Comparison of ENCODE assay signal across 9 mouse cellular contexts in the genomic region with DNA sequence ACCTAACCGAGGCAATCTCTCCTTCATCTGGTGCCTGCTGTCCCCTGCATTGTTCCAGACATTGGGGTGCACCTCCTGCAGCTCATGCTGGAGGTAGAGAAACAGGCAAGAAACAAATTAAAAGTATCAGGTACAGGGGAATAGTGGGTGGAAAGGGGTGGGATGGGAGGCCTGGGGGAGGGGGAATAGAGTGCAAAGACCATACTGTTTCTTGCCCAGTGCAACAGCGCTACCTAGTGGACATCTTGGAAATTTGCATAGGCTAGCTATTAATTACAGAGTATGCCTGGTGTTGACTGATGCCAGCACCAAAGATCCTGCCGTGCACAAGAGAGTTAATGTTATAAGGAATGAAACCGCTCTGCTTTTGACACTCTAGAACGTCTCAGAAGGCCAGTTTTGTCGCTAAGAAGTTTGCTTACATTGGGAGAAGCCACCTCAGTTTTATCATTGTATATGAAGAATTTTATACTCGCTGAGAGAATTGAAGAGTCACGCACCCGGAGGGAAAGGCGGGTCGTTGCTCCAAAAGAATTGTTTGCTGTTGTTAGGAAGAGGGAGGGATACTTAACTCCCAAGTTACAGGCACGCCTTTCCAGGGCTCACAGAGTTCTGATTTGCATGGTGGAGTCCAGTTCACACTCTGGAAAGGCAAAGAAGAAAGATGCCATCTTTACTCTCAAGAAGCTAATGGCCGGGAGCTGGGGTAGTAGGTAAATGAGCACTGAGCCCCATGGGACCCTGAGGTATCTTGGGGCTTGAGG. TPM values are rescaled to one million over a fixed set of nuclear protein-coding genes. Genes with fewer than 3 reads are reported as not detected.
DNase-seq lines count a peak whose midpoint lies in the region; ATAC-seq and TF ChIP-seq lines count a peak whose summit lies in the region.
"Had no signal": no experiment of that assay in that cellular context is flagged by ENCODE, and none has a peak within 500 bp of the region (broad histone marks: within the 10 kb centered on the region; RNA-seq: fewer than 3 reads in every experiment).

No protein-coding gene starts in this region.

- WGBS in embryonic facial prominence, embryonic 15.5 days, result 17% methylated on average over 13 of the region's 13 CpGs
- WGBS in intestine, embryonic 15.5 days, result 22% methylated on average over 13 of the region's 13 CpGs
- WGBS in midbrain, embryonic 12.5 days, result 31% methylated on average over 13 of the region's 13 CpGs

- H3K36me3 ChIP-seq in embryonic facial prominence, embryonic 15.5 days, result no peaks in the 10 kb centered on the region
- H3K36me3 ChIP-seq in intestine, embryonic 15.5 days, result no peaks in the 10 kb centered on the region
- H3K36me3 ChIP-seq in midbrain, embryonic 12.5 days, result no peaks in the 10 kb centered on the region

- H3K4me1 ChIP-seq in embryonic facial prominence, embryonic 15.5 days, result peaks cover 5% of the 10 kb centered on the region; the same call in 1 of the 2 replicates
- no peaks in the 10 kb centered on the region for H3K4me1 ChIP-seq in intestine, embryonic 15.5 days (replicated peaks)
- H3K4me1 ChIP-seq in midbrain, embryonic 12.5 days, result peaks cover 7% of the 10 kb centered on the region; the same call in 1 of the 2 replicates

- peak overlapping the region; percentile 28; the same call in 1 of the 2 replicates for H3K4me2 ChIP-seq in embryonic facial prominence, embryonic 15.5 days (replicated peaks)
- no peak overlapping the region for H3K4me2 ChIP-seq in intestine, embryonic 15.5 days (replicated peaks)
- peak overlapping the region; percentile 28; the same call in 1 of the 2 replicates for H3K4me2 ChIP-seq in midbrain, embryonic 12.5 days (replicated peaks)

- no peak overlapping the region for H3K9ac ChIP-seq in embryonic facial prominence, embryonic 15.5 days
- H3K9ac ChIP-seq in intestine, embryonic 15.5 days, result no peak overlapping the region
- no peak overlapping the region for H3K9ac ChIP-seq in midbrain, embryonic 12.5 days (replicated peaks)

- no peak overlapping the region for H3K27ac ChIP-seq in left cerebral cortex, adult 2 months
- no peak overlapping the region for H3K27ac ChIP-seq in embryonic facial prominence, embryonic 15.5 days (replicated peaks)
- no peak overlapping the region for H3K27ac ChIP-seq in intestine, embryonic 15.5 days
- no peak overlapping the region for H3K27ac ChIP-seq in midbrain, embryonic 12.5 days (replicated peaks)

- no peak overlapping the region for H3K4me3 ChIP-seq in left cerebral cortex, adult 2 months
- H3K4me3 ChIP-seq in embryonic facial prominence, embryonic 15.5 days (replicated peaks), result 0 out of 2 replicates have a peak overlapping the region, but pooled peaks have one; percentile 2
- no peak overlapping the region for H3K4me3 ChIP-seq in intestine, embryonic 15.5 days (replicated peaks)
- no peak overlapping the region for H3K4me3 ChIP-seq in midbrain, embryonic 12.5 days
- H3K4me3 ChIP-seq: erythroblast, embryonic 14.5 days had no signal

- DNase-seq in left cerebral cortex, adult 2 months (ENCODE audit: extremely low spot score in 1 of 2, low spot score in 2 of 2), result no peak
- DNase-seq in left cerebral cortex, adult 9 months (ENCODE audit: low spot score in 2 of 2), result no peak
- DNase-seq in Patski (ENCODE audit: low read depth, low spot score), result no peak
- peak; percentile 72 for DNase-seq in thymus, postnatal 4 days
- no peak for DNase-seq in adrenal gland, adult 18-20 months (ENCODE audit: low spot score in 2 of 2)

- in situ Hi-C loops in Patski (cut with MboI; ENCODE audit: low pct_unique_long_range_greater_than_20kb), result no loop called here

- CTCF ChIA-PET in Patski (lab: Charles Lee), result interaction anchor here (0.9 to 3.0 kb wide), 15 partner anchors 10 to 252 kb away, joined by 3 to 26 read pairs (median 4); a partner anchor contains a TSS

- no peaks in the 10 kb centered on the region for H3K27me3 ChIP-seq in Patski
- no peaks in the 10 kb centered on the region for H3K27me3 ChIP-seq in embryonic facial prominence, embryonic 15.5 days
- no peaks in the 10 kb centered on the region for H3K27me3 ChIP-seq in intestine, embryonic 15.5 days (replicated peaks)
- no peaks in the 10 kb centered on the region; the same call in 1 of the 2 replicates for H3K27me3 ChIP-seq in midbrain, embryonic 12.5 days

- TF ChIP-seq CTCF in left cerebral cortex, adult 2 months (IDR thresholded peaks at IDR 0.05), result peak; percentile 89
- TF ChIP-seq CTCF in Patski (IDR thresholded peaks at IDR 0.05), result peak; percentile 74

- POLR2A ChIA-PET in Patski (lab: Charles Lee), result interaction anchor here (1.0 kb wide), 1 partner anchor 10 kb away, joined by 4 read pairs; no protein-coding TSS in a partner anchor

- intact Hi-C loops in left cerebral cortex, adult 2 months (cut with DNase I), result loop anchor here (1.0 to 5.0 kb wide), 2 partner anchors 140 to 217 kb away; no protein-coding TSS in a partner anchor

- no peaks in the 10 kb centered on the region for H3K9me3 ChIP-seq in embryonic facial prominence, embryonic 15.5 days (replicated peaks)
- no peaks in the 10 kb centered on the region for H3K9me3 ChIP-seq in intestine, embryonic 15.5 days
- H3K9me3 ChIP-seq in midbrain, embryonic 12.5 days, result no peaks in the 10 kb centered on the region

- ATAC-seq in Patski, result no peak
- no peak; the same call in 1 of the 2 replicates for ATAC-seq in embryonic facial prominence, embryonic 15.5 days (ENCODE audit: insufficient number of reproducible peaks, low FRiP score, low TSS enrichment, low read depth)
- peak; percentile 73; the same call in 1 of the 2 replicates for ATAC-seq in intestine, embryonic 15.5 days
- peak; percentile 68 for ATAC-seq in midbrain, embryonic 12.5 days (ENCODE audit: low FRiP score, low read depth)

RNA-seq across cellular contexts. Expression of a gene that starts 15.0 kb away (rescaled TPM):
- 10 to 100 TPM; 52.3 to 54.9 TPM for total RNA-seq in left cerebral cortex, adult 2 months (2021)
- polyA plus RNA-seq in Patski (2021), result 22.9 TPM
- 13.6 and 14.2 TPM in 2 replicates for polyA plus RNA-seq in embryonic facial prominence, embryonic 15.5 days (2015; fragmentation: Nextera tagmentation; extraction: Ambion mirVana)
- polyA plus RNA-seq in intestine, embryonic 15.5 days (2015; fragmentation: Nextera tagmentation; extraction: Ambion mirVana), result 39.1 and 40.1 TPM in 2 replicates
- polyA plus RNA-seq in midbrain, embryonic 12.5 days (2016; fragmentation: Nextera tagmentation; extraction: Ambion mirVana), result 15.4 and 17.2 TPM in 2 replicates
- total RNA-seq in adrenal gland, adult 18-20 months (2021), result 100 to 1,000 TPM in 1 of 2 experiments, 10 to 100 TPM in 1; 49.7 to 156 TPM

RNA-seq across cellular contexts. Expression of a gene that starts 23.7 kb away (rescaled TPM):
- total RNA-seq in left cerebral cortex, adult 2 months (2021), result 10 to 100 TPM; 24.4 to 33.8 TPM
- polyA plus RNA-seq in Patski (2021), result 13.3 TPM
- polyA plus RNA-seq in embryonic facial prominence, embryonic 15.5 days (2015; fragmentation: Nextera tagmentation; extraction: Ambion mirVana), result 24.5 and 24.7 TPM in 2 replicates
- polyA plus RNA-seq in intestine, embryonic 15.5 days (2015; fragmentation: Nextera tagmentation; extraction: Ambion mirVana), result 20.5 and 23.1 TPM in 2 replicates
- polyA plus RNA-seq in midbrain, embryonic 12.5 days (2016; fragmentation: Nextera tagmentation; extraction: Ambion mirVana), result 36.8 and 41.6 TPM in 2 replicates
- total RNA-seq in adrenal gland, adult 18-20 months (2021), result 10 to 100 TPM in 1 of 2 experiments, 1 to 10 TPM in 1; 7.5 to 11.0 TPM
- polyA plus RNA-seq: erythroblast, embryonic 14.5 days had no signal

RNA-seq across cellular contexts. Expression of a gene that starts 23.8 kb away (rescaled TPM):
- total RNA-seq in left cerebral cortex, adult 2 months (2021), result 1 to 10 TPM; 5.6 to 5.7 TPM
- polyA plus RNA-seq in Patski (2021), result 6.5 TPM
- polyA plus RNA-seq in embryonic facial prominence, embryonic 15.5 days (2015; fragmentation: Nextera tagmentation; extraction: Ambion mirVana), result 8.7 and 10.2 TPM in 2 replicates
- polyA plus RNA-seq in intestine, embryonic 15.5 days (2015; fragmentation: Nextera tagmentation; extraction: Ambion mirVana), result 15.3 and 16.3 TPM in 2 replicates
- polyA plus RNA-seq in midbrain, embryonic 12.5 days (2016; fragmentation: Nextera tagmentation; extraction: Ambion mirVana), result 12.6 TPM in 2 replicates
- 10 to 100 TPM in 1 of 2 experiments, 1 to 10 TPM in 1; 8.0 to 10.5 TPM for total RNA-seq in adrenal gland, adult 18-20 months (2021)

RNA-seq across cellular contexts. Expression of a gene that starts 37.8 kb away (rescaled TPM):
- total RNA-seq in left cerebral cortex, adult 2 months (2021), result not detected
- polyA plus RNA-seq in Patski (2021), result not detected
- not detected in 2 replicates for polyA plus RNA-seq in embryonic facial prominence, embryonic 15.5 days (2015; fragmentation: Nextera tagmentation; extraction: Ambion mirVana)
- polyA plus RNA-seq in intestine, embryonic 15.5 days (2015; fragmentation: Nextera tagmentation; extraction: Ambion mirVana), result not detected in 2 replicates
- not detected in 2 replicates for polyA plus RNA-seq in midbrain, embryonic 12.5 days (2016; fragmentation: Nextera tagmentation; extraction: Ambion mirVana)
- total RNA-seq in adrenal gland, adult 18-20 months (2021), result not detected
- polyA plus RNA-seq: erythroblast, embryonic 14.5 days had no signal

RNA-seq across cellular contexts. Expression of a gene that starts 37.9 kb away (rescaled TPM):
- total RNA-seq in left cerebral cortex, adult 2 months (2021), result 10 to 100 TPM; 15.8 to 18.1 TPM
- polyA plus RNA-seq in Patski (2021), result 14.6 TPM
- 24.3 and 25.6 TPM in 2 replicates for polyA plus RNA-seq in embryonic facial prominence, embryonic 15.5 days (2015; fragmentation: Nextera tagmentation; extraction: Ambion mirVana)
- 30.8 and 31.2 TPM in 2 replicates for polyA plus RNA-seq in intestine, embryonic 15.5 days (2015; fragmentation: Nextera tagmentation; extraction: Ambion mirVana)
- polyA plus RNA-seq in midbrain, embryonic 12.5 days (2016; fragmentation: Nextera tagmentation; extraction: Ambion mirVana), result 46.0 and 48.2 TPM in 2 replicates
- 10 to 100 TPM; 15.8 to 20.9 TPM for total RNA-seq in adrenal gland, adult 18-20 months (2021)

Comparison
In these comparisons a context has a peak if more than half of its experiments do, and no peak if none do; other contexts are left out.
1. ATAC-seq: peak in intestine, embryonic 15.5 days (single experiment) and midbrain, embryonic 12.5 days (single experiment); none in Patski (single experiment) and embryonic facial prominence, embryonic 15.5 days (single experiment).